Mouse (Mus musculus) skeletal muscle tissue, adult 2 months (tissue): ENCODE data around the gene Mybph.

Experiments
- DNase-seq: peaks from one replicate; pipeline ENCODE4 v3.0.0-alpha.2; 2012; ENCODE audit warnings: low read depth, low spot score

Mybph gene

DNA sequence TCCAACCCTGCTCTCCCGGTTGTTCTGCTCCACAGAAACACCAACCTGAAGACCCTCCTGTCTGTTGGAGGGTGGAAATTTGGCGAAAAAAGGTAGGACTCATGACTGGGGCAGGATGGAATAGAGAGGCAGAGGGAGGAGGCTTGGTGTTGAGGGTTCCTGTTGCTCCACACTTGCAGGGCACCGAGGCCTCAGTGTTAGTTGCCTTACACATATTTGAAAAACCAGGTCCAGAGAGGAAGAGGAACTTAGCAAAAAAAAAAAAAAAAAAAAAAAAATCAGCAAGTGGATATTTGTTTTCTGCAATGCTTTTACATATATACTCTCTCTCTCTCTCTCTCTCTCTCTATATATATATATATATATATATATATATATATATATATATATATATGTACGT, 9.2 kb upstream of the Mybph start:
- DNase-seq = no peak

DNA sequence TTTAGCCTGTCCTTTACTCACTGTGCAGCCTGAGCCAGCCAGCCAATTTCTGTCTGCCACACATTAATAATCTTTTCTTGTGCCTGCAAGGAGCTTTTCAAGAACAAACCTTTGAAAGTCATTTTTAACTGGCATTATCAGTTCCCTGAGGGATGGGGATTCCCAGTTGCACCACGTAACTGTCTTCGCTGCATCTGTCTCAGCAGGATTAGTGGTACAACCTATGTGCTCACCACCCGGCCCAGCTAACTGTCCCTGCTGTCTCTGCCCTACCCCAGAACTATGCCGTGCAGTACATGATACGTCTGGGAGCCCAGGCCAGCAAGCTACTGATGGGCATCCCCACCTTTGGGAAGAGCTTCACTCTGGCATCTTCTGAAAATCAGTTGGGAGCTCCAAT, 5.0 kb upstream of the Mybph start:
- DNase-seq = no peak

DNA sequence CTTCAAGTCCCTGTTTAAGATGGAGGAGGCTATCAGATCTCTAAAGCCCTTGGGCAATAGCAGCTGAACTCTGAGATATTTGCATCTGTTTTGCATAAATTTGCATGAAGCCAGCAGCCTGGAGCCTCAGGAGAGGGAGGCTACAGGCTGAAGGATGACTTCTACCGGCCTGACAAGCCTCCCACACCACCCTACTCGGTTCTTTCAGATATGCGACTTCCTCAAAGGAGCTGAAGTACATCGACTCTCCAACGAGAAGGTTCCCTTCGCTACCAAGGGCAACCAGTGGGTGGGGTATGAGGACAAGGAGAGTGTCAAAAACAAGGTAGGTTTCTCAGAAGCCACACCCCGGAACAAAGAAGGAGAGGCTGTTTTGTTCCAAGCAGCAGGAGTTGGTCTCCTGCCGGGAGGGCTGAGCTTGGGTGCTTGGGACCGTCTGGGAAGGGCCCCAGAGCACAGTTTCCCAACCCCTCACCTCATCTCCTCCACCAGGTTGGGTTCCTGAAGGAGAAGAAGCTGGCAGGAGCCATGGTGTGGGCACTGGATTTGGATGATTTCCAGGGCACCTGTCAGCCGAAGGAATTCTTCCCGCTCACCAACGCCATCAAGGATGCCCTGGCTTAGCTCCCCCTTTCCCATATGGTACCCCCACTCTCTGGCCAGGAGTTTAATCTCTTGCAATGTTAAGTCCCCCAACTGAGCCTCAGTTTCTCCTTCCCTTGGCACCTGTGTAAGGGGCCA, 4.1 kb upstream of the Mybph start:
- DNase-seq = no peak

DNA sequence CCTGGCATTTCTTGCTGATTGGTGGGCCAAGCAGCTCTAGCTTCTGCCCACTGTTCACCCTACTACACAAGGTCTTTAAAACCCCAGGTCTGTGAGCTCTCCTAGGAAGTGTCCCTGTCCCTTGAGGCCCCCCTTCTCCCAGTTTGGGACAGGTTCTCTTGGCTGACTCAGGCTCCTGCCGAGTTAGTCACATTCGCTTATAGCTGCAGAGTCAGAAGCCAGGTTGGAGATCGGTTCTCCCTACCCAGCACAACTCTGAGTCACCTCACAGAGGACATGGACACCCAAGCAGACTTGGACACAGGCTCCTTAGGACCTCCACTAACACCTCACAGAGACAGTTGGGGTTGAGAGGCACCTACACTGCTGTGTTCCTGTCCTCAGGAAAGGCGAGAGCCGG, 2.1 kb upstream of the Mybph start:
- peak; percentile 66 for DNase-seq

DNA sequence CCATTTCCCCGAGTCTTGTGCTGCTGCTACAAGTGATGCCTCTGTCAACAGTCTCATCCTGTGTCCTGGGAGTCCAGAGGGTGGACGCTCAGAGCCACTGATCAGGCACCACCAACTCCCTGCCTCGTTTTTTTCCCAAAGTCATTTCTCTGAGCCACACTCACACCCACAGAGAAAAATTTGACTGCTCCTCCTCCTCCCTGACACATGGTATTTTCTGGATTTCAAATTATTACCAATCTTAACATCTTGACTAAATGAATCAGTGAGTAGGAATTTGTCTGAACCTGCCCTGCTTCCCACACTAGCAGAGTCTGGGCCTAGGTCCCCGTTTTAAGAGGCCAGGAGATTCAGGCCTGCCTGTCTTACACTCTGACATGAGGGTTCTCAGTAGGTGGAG, 1.2 kb upstream of the Mybph start:
- no peak for DNase-seq

DNA sequence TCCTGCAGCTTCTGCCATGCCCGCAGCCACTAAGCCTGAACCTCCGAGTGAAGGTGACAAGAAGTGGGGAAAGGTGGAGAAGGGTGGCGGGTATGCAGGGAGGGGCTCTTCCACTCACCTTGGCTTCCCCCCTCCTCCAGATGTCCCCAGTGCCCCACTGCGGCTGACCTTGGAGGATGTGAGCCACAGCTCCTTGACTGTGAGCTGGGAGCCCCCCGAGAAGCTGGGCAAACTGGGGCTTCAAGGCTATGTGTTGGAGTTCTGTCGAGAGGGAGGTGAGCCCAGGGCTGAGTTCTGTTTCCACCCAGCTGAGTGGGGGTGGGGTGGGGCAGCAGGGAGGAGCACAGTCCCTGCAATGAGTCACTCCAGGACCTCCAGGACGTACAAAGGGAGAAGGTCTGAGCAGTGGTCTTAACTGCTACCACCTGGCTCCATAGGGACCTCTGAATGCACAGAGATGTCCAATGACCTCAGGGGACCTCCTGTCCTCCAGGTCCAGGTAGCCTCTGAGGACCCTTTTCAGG, 488 bp downstream of the Mybph start:
- DNase-seq = no peak

DNA sequence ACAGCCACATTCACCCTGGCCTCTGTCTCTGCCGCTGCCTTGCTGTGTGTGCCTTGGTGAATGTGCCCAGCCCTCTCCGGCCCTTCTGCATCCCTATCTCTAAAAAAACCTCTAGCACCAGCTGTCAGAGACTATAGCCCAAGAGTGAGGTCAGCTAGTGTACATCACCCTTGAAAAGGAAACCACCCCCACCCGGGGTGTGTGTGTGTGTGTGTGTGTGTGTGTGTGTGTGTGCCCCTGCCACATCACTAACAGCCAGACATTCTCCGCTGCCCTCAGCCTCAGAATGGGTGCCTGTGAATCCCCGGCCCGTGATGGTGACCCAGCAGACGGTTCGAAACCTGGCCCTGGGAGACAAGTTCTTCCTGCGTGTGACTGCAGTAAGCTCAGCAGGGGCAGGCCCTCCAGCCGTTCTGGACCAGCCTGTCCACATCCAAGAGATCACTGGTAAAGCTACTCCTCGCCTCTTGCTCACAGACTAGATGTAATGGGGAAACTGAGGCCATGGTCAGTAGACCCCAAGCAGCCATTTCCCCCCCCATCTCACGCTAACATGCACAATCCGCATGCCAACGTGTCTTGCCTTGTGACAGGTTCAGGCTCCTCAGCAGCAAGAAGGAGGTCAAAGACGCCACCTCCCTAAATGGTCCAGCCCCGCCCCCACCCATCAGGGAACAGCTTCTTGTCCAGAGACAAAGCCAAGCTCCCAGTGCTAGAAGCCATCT, 1.2 kb downstream of the Mybph start:
- DNase-seq = peak; percentile 50

DNA sequence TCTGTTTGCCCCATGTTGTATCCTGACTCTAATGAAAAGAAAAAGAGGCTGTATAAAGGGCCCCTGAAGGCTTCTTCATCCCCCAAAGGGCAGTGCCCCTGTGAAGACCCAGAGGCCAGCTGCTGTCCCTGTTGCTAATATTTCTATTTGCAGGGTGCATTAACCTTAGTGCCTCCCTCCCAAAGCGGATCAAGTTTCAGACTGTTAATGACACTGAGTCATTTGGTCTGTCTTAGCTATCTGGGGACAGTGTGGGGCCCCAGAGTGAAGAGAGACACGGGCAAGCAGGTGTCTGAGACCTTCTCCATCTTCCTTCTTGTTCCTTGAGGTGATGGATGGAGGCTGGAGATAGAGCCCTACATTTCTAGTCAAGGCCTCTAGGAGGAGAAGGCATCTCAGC, 1.9 kb downstream of the Mybph start:
- peak; percentile 68 for DNase-seq

DNA sequence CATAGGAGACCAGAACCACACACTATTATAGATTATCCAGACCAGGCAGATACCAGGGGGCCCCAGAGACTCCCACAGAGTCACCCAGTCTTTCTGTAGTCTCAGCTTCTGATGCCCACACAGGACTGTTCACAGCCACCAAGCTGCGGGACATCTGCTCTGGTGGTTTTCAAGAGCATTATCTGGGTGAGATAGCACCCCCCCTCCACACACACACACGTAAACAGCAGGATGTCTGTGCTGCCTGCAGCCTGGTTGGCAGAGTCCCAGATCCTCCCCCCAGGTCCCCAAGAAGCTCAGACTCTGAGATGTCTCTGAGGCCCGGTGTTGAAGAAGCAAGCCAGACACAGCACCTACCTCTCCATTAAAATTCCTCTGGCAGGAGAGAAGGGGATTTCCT, 2.3 kb downstream of the Mybph start:
- DNase-seq = no peak

DNA sequence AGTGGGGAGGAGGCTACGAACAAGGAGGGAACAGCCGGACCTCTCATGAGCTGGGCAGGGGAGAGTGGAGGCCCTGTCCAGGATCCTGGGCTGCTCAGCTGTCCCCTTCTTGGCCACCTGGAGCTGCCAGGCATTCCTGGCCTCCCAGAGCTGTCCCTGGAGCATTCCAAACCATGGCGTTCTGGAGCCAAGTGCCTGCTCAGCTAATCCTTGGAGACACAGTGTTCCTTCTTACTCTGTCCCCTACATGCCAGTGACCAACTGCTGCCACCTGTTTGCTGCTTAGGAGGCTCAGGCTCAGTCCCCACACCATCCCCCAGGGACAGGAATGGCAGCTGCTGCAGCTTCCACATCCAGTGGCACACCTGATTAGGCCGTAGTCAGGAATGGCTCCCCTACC, 2.7 kb downstream of the Mybph start:
- DNase-seq = peak; percentile 97

DNA sequence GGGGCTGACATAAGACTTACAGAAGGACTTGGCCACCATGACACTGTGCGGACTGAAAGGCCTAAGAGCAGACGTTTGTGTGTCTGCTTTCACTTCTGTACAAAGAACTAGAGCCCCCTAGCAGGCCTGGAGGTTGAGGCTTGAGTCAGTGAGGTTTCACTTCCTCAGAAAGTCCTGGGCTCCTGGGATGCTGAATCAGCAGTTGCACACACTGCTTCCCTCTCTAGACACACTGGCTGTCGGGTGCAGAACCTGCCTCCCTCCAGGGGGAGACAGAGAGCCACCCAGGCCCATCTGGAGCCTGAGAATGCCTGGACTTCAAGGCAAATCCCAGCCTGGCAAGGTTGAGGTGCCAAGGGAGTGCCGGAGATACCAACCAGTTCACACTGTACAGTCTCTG, 3.1 kb downstream of the Mybph start:
- peak; percentile 83 for DNase-seq

DNA sequence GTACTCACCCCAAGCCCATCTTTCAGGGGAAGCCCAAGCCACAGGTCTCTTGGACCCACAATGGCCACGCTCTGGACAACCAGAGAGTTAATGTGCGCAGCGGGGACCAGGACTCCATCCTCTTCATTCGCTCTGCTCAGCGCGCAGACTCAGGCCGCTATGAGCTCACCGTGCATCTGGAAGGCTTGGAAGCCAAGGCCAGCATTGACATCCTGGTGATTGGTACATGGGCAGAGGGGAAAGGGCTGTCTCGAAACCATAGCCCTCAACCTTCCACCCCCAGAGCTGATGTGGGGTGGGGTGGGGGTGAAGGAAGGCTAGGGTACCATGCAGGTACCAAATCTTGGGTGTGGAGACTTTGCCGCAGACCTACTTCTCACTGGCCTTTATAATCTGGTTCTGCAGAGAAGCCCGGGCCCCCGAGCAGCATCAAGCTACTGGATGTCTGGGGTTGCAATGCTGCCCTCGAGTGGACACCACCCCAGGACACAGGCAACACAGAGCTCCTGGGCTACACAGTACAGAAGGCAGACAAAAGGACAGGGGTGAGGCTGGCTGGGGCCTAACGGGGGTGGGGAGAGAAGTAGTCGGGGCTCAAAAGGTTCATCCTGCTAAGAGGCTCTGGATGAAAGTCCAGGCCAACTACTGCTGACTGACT, 4.2 kb downstream of the Mybph start:
- DNase-seq = no peak

DNA sequence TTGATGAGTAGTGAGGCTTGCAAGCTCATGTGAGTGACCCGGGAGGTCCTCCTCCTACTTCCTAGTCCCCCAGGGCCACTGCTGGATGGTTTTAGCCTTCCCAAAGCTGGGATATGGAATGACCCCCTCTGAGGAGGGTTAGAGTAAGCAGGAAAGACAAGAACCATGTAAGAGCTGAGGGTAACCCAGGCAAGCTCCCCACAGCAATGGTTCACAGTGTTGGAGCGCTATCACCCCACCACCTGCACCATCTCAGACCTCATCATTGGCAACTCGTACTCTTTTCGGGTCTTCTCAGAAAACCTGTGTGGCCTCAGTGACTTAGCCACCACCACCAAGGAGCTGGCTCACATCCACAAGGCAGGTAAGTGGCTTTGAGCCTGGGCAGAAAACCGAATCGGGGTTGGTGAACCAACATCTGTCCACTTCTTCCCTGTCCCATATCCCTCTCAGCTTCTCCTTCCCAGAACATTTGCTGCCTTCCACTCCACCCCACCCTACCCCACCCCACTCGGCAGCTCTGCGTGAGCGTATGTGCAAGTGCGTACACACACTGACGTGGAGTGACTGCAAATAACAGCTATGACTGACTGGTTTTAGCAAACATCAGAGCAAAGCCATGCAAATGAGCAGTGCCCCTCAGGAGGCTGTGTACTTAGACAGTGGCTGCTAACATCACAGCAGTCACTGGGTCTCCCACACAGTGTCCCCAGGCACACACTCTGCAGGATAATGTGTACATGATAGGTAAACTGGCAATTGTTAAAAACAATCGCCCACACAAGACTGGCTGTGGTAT, 5.1 kb downstream of the Mybph start:
- no peak for DNase-seq

DNA sequence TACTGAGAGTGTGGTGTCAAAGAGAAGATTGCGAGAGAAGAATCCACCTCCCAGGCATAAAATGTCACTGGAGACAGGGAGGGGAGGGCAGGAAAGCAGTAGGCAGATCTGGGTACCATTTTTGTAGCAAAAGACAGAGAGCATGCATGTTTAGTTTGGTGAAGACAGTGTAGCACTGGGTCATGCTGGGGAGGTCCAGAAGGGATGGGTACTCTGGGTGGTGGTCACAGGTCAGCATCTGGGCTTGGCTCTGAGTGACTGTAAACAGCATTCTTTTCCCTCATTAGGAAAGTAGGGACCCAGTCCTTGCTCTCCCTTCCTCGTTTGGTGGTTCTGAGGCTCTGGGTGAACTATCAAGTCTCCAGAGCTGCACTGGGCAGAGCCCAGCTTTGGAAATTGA, 7.2 kb downstream of the Mybph start:
- DNase-seq = no peak

DNA sequence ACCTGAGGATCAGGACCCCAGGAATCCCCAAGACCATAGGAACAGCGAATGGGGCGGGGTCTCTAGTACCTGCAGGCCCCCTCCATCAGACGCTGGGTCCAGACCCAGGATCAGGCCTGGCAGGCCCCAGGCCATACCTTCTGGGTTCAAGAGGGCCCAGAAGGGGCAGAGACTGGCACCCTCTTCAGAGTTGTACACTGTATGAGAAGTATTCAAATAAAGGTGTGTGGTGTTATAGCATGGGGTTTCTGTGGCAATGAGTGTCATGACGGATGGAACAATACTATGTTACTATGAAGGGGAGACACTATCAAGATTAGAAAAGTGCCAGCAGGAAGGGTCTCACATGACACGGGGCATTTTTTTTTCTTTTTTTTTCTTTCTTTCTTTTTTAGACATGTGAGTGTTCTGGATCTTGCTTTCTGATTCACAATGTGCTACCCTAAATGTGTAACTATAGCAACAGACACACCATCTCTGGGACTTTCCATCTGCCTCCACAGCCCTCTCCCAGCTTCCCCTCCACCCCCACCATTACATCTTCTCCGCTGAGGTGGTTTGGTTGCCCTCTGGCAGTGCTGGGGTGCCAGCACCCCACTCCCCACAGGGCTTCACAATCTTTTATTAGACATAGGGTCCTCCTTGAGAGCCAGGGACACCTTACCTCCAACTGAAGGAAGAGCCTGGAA, 7.9 kb downstream of the Mybph start:
- DNase-seq = no peak

DNA sequence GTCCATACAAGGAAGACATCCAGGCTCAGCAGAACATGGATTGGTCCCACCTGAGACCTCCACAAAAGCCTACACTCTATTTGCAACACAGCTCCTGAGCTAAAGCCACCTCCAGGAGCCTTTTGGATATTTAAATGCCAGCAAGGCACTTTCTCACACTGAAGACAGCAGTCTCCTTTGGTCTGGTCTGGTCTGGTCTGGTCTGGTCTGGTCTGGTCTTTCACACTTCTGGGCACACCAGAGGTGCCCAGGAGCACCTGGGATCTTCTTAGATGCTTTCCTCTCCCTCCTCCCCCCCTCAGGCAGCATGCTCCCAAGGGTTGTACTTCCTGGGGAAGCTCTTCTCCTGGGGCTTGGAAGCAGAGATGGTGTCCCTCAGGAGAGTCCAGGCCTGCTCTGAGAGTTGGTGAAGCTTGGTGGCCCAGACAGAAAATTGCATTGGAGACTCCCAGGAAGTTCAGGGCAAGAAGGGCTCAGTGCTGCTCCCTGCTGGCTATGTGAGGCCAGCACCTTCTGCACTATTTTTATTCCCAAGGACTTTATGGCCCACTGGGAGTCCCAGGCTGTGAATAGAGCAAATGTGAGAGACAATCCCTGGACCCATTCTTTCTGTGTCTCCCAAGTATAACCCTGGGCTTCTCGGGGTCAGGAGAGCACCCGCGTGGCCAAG, 8.6 kb downstream of the Mybph start:
- peak; percentile 56 for DNase-seq

DNA sequence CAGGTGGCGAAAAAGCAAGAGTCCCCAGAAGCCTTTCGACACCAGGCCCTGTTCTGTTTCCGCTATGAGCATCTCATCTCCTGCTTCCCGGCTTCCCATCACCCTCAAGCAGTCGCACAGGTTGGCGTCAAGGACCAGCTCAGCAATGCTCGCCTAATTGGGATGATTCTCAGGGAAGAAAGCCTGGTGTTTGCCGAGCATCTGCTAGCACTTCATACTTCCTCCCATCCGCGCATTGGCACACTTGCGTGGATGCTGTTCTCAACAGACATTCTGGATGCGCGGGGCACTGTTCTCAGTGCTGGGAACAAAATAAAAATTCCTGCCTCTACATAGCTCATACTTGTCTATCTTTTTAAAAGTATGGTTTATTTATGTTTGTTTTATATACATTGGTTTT, 11.0 kb downstream of the Mybph start:
- DNase-seq = no peak

DNA sequence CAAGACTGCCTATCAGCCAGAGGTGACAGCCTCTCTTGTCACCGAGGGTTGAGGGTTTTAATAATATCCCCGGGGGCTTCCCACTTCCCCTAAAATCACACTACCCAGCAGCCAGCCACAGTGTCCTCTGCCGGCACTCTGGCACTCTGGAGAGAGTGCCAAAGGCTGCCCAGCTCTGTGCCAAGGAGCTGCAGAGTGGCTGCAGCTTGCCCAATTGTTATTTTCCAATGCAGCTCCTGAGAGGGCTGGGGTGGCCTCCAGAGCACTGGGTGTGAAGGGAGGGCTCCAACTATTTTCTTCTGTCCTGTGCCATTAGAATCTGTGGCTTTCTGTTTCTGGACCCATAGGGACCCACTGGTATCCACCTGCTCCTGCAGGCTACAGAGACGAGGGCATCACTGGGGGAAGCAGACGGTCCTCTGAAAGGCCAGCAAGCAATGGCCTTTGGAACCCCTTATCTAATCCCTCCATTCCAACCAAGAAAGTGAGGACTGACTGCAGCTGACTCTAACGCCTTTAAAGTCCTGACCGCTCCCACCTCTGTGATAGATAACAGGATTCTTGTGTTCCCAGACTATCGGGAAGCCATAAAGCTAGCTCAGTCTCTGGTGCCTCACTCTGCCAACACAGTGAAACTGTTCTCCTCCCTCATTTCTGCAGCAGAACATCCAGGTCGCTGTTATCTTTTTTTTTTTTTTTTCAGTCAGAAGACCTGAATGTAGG, 12.2 kb downstream of the Mybph start:
- no peak for DNase-seq

DNA sequence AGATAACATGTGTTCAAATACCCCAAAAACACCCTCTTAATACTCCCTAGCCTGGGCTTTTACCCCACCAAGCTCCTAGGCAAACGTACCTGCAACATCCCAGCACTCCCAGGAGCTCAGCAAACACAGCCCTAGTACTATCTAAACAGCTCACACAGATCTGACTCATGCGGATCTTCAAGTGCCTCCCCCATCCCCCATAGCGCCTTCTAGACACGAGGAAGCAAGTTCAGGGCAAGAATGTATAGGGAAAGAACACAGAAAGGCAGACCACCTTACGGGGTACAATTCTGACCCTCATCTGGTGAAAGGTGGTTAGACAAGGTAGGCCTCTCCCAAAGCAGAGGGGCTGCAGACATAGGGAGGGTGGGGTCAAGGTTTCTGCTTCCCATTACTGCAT, 12.8 kb downstream of the Mybph start:
- DNase-seq = no peak

DNA sequence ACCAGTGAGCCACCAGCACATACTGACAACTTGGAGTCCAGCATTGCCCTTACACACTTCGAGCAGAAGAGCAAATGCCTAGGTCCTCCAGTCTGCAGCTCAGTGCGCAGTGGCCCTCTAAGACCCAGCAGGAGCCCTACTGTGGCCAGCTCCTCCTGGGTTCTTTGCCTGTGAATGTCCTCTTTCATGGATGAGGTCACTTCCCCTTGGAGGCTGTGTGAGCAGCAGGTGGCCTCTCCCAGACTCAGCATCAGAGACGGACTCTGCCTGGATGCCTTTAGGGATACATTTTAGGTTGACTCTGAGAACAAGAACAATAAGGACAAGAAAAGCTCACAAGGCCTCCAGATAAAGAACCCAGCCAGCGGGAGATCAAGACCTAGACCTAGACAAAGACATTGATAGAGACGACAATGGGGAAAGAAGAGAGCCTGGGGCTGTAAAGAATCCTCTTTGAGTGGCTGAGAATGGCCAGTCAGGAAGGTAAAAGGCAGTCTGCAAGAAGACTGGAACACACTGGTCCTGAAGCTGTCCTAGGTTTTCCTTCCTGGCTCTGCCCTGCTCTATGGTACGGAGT, 17.0 kb downstream of the Mybph start:
- DNase-seq = no peak
